Mouse (Mus musculus) CD8-positive naive resting alpha-beta T cell, adult 2 months (primary cell): Measurements from ENCODE around the gene Casp3.
"Not testable (repeated sequence)": the region's sequence is repeated elsewhere in the genome, so short reads cannot be mapped to it uniquely, and the experiment has no call there.

Experiments used
- DNase-seq, 2 experiments: peaks; one replicate each; pipeline ENCODE4 v3.0.0; 2022; ENCODE audit warnings: low read depth in 2 of 2, low spot score in 2 of 2

Gene Casp3

GRCm38 (mm10) chr8:46616879-46617689, at the start of gene Casp3, which contains the start of gene Primpol:
Casp3 (plus strand) TSS chr8:46617291.
Primpol (minus strand) TSS chr8:46617212.
- DNase-seq, result peak; percentile 92 to 94

GRCm38 (mm10) chr8:46567946-46568345, 49.1 kb upstream of the Casp3 start:
- DNase-seq, result no peak

- DNase-seq, result no peak
Observed at GRCm38 (mm10) chr8:46568942-46569341, 48.1 kb upstream of the Casp3 start.

- DNase-seq, result no peak
Observed at GRCm38 (mm10) chr8:46569659-46570441, 47.2 kb upstream of the Casp3 start.

- DNase-seq, result no peak
Observed at GRCm38 (mm10) chr8:46570673-46571072, 46.4 kb upstream of the Casp3 start.

- DNase-seq, result no peak
Observed at GRCm38 (mm10) chr8:46573446-46573845, 43.6 kb upstream of the Casp3 start.

- no peak for DNase-seq
Observed at GRCm38 (mm10) chr8:46573964-46574363, 43.1 kb upstream of the Casp3 start.

GRCm38 (mm10) chr8:46578794-46579193, 38.3 kb upstream of the Casp3 start:
- DNase-seq, result no peak

GRCm38 (mm10) chr8:46584328-46584727, 32.8 kb upstream of the Casp3 start:
- not testable (repeated sequence) for DNase-seq

- DNase-seq, result no peak
Observed at GRCm38 (mm10) chr8:46585576-46585975, 31.5 kb upstream of the Casp3 start.

GRCm38 (mm10) chr8:46587911-46588310, 29.2 kb upstream of the Casp3 start:
- no peak for DNase-seq

- no peak for DNase-seq
Observed at GRCm38 (mm10) chr8:46588663-46589062, 28.4 kb upstream of the Casp3 start.

GRCm38 (mm10) chr8:46593067-46593466, 24.0 kb upstream of the Casp3 start:
- no peak for DNase-seq

- DNase-seq, result no peak
Observed at GRCm38 (mm10) chr8:46593772-46594171, 23.3 kb upstream of the Casp3 start.

GRCm38 (mm10) chr8:46595593-46595992, 21.5 kb upstream of the Casp3 start:
- DNase-seq, result no peak

GRCm38 (mm10) chr8:46596530-46596929, 20.6 kb upstream of the Casp3 start:
- DNase-seq, result no peak

GRCm38 (mm10) chr8:46597411-46597810, 19.7 kb upstream of the Casp3 start:
- no peak for DNase-seq

- no peak for DNase-seq
Observed at GRCm38 (mm10) chr8:46598114-46598513, 19.0 kb upstream of the Casp3 start.

GRCm38 (mm10) chr8:46598753-46599152, 18.3 kb upstream of the Casp3 start:
- DNase-seq, result no peak

- DNase-seq, result no peak
Observed at GRCm38 (mm10) chr8:46599314-46599904, 17.7 kb upstream of the Casp3 start.

- no peak for DNase-seq
Observed at GRCm38 (mm10) chr8:46600959-46601707, 16.0 kb upstream of the Casp3 start.
